Mouse (Mus musculus) bone marrow macrophage, adult 2 months (primary cell): ENCODE measurements around the gene Psg16.

Experiments used
- CTCF ChIP-seq: IDR thresholded peaks from 2 replicates; pipeline ENCODE4 v1.5.1; 2012; ENCODE audit warnings: low read depth, mild to moderate bottlenecking, low read length, moderate library complexity
- POLR2A ChIP-seq: IDR thresholded peaks from 2 replicates; pipeline ENCODE4 v1.6.1; 2012; ENCODE audit warnings: mild to moderate bottlenecking, low read depth, low read length, borderline replicate concordance

- TF ChIP-seq CTCF, result no peak
- no peak for TF ChIP-seq POLR2A
Measured at GRCm38 (mm10) chr7:17048431-17049190, 25.2 kb upstream of the Psg16 start.
